Mouse (Mus musculus): ENCODE measurements around the gene Gtf3c2. TPM values are rescaled to one million over a fixed set of nuclear protein-coding genes. Genes with fewer than 3 reads are reported as not detected.
A peak's percentile ranks its signal among the peaks of the same experiment; 100 is the strongest.
"Not testable (repeated sequence)": the region's sequence is repeated elsewhere in the genome, so short reads cannot be mapped to it uniquely, and the experiment has no call there.

The Gtf3c2 gene
- polyA plus RNA-seq, 1 experiment from 2014 or later, result 47.5 TPM

DNA sequence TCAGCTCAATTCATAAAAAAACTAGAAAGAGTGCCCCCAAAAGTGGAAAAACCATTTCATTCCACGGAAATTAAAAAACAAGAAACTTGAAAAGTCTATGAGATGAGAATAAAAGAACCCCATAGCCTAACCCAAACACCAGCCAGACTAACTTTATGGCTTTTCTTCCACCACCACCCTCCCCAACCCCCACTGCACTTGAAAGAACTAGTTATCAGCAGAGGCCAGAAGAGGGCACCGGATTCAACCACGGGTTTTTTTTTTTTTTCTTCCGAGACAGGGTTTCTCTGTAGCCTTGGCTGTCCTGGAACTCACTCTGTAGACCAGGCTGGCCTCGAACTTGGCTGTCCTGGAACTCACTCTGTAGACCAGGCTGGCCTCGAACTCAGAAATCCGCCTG lies 38.4 kb upstream of the Gtf3c2 start:
- H3K27me3 ChIP-seq (replicated peaks; ENCODE audit: control insufficient read depth, insufficient read depth, low read length), result no peaks in the 10 kb centered on the region
- DNase-seq (ENCODE audit: low spot score) (no peak), ATAC-seq (ENCODE audit: low read depth) (no peak)
- H3K27ac ChIP-seq (replicated peaks; ENCODE audit: low read depth, low read length), result no peak overlapping the region
- H3K4me3 ChIP-seq (ENCODE audit: low read depth, low read length), result no peak overlapping the region
- 69% methylated on average over 7 of the region's 7 CpGs for WGBS
- H3K36me3 ChIP-seq (ENCODE audit: control insufficient read depth, insufficient read depth, low read length), result no peaks in the 10 kb centered on the region
- H3K4me1 ChIP-seq (ENCODE audit: control insufficient read depth, insufficient read depth, low read length), result no peaks in the 10 kb centered on the region
- H3K4me2 ChIP-seq (ENCODE audit: low read depth, low read length), result peak overlapping the region; percentile 77; the same call in 1 of the 2 replicates
- no peak overlapping the region for H3K9ac ChIP-seq (ENCODE audit: low read depth, low read length)
- H3K9me3 ChIP-seq (ENCODE audit: control insufficient read depth, low read length), result no peaks in the 10 kb centered on the region

- not testable (repeated sequence) for H3K4me2 ChIP-seq (ENCODE audit: low read depth, low read length); H3K4me1 ChIP-seq (ENCODE audit: control insufficient read depth, insufficient read depth, low read length); H3K36me3 ChIP-seq (ENCODE audit: control insufficient read depth, insufficient read depth, low read length); H3K27ac ChIP-seq (replicated peaks; ENCODE audit: low read depth, low read length); H3K4me3 ChIP-seq (ENCODE audit: low read depth, low read length); H3K9ac ChIP-seq (ENCODE audit: low read depth, low read length); H3K9me3 ChIP-seq (ENCODE audit: control insufficient read depth, low read length); DNase-seq (ENCODE audit: low spot score); H3K27me3 ChIP-seq (replicated peaks; ENCODE audit: control insufficient read depth, insufficient read depth, low read length); ATAC-seq (ENCODE audit: low read depth)
- WGBS, result 91% methylated on average over 6 of the region's 6 CpGs
These were observed 36.6 kb upstream of the Gtf3c2 start for GRCm38 (mm10) chr5:31216554-31216953.

DNA sequence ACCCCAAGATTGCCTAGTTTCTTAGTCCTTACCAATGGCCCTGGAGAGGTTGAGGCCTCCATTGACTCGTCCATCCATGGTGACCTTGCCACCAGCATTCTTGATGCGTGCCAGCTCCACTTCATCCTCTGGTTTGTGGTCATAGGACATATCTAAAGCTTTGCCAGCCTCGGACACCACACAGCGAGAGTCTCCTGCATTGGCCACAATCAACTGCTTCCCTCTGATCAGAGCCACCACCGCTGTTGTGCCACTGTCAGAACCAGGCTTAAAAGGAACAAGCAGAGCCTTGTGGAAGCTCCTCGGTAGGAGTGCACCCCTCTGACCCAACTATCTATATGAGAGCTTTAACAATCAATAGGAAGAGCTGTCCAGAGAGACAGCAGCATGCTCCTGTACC lies 24.5 kb upstream of the Gtf3c2 start:
- Histone ChIP-seq H3K36me3 (ENCODE audit: control insufficient read depth, insufficient read depth, low read length) (peaks cover 65% of the 10 kb centered on the region), H3K4me1 (ENCODE audit: control insufficient read depth, insufficient read depth, low read length) (peaks cover 4% of the 10 kb centered on the region; the same call in 1 of the 2 replicates), H3K27me3 (replicated peaks; ENCODE audit: control insufficient read depth, insufficient read depth, low read length) (no peaks in the 10 kb centered on the region), H3K9ac (ENCODE audit: low read depth, low read length) (no peak overlapping the region), H3K4me2 (ENCODE audit: low read depth, low read length) (no peak overlapping the region), H3K4me3 (ENCODE audit: low read depth, low read length) (no peak overlapping the region), H3K27ac (replicated peaks; ENCODE audit: low read depth, low read length) (no peak overlapping the region), H3K9me3 (ENCODE audit: control insufficient read depth, low read length) (peaks cover 5% of the 10 kb centered on the region)
- 93% methylated on average over 6 of the region's 6 CpGs for WGBS
- no peak for DNase-seq (ENCODE audit: low spot score)
- no peak for ATAC-seq (ENCODE audit: low read depth)

DNA sequence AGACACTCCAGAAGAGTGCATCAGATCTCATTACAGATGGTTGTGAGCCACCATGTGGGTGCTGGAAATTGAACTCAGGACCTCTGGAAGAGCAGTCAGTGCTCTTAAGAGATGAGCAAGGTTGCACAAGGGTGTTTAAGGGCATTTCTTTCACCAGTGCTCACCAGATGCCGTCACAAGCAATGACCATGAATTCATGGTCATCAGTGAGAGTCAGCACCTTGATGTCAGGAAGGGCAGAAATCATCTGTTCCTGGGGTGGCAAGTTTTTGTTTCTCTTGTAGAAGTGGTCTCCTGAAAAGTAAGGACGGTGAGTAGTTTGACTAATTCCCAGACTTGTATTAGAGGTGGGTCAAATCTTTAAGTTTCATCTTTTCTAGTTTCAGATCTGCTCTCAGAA lies 23.9 kb upstream of the Gtf3c2 start:
- WGBS, result 84% methylated on average over 2 of the region's 2 CpGs
- no peak for ATAC-seq (ENCODE audit: low read depth)
- no peak overlapping the region for H3K9ac ChIP-seq (ENCODE audit: low read depth, low read length)

GRCm38 (mm10) chr5:31202933-31203332 lies 23.0 kb upstream of the Gtf3c2 start:
- WGBS, result 76% methylated on average over 7 of the region's 7 CpGs
- Histone ChIP-seq H3K9me3 (ENCODE audit: control insufficient read depth, low read length) (peaks cover 5% of the 10 kb centered on the region), H3K9ac (ENCODE audit: low read depth, low read length) (peak overlapping the region; percentile 63; the same call in 1 of the 2 replicates), H3K4me1 (ENCODE audit: control insufficient read depth, insufficient read depth, low read length) (peaks cover 4% of the 10 kb centered on the region; the same call in 1 of the 2 replicates), H3K27ac (replicated peaks; ENCODE audit: low read depth, low read length) (peak overlapping the region; percentile 80), H3K4me3 (ENCODE audit: low read depth, low read length) (peak overlapping the region; percentile 86), H3K27me3 (replicated peaks; ENCODE audit: control insufficient read depth, insufficient read depth, low read length) (no peaks in the 10 kb centered on the region), H3K36me3 (ENCODE audit: control insufficient read depth, insufficient read depth, low read length) (peaks cover 80% of the 10 kb centered on the region), H3K4me2 (ENCODE audit: low read depth, low read length) (peak overlapping the region; percentile 74)
- no peak for ATAC-seq (ENCODE audit: low read depth)
- DNase-seq (ENCODE audit: low spot score), result no peak

More for the DNA sequence above, 23.9 kb upstream of the Gtf3c2 start:
- Histone ChIP-seq H3K4me1 (ENCODE audit: control insufficient read depth, insufficient read depth, low read length) (peaks cover 4% of the 10 kb centered on the region; the same call in 1 of the 2 replicates), H3K4me3 (ENCODE audit: low read depth, low read length) (no peak overlapping the region), H3K27ac (replicated peaks; ENCODE audit: low read depth, low read length) (no peak overlapping the region), H3K9me3 (ENCODE audit: control insufficient read depth, low read length) (peaks cover 5% of the 10 kb centered on the region), H3K36me3 (ENCODE audit: control insufficient read depth, insufficient read depth, low read length) (peaks cover 70% of the 10 kb centered on the region), H3K4me2 (ENCODE audit: low read depth, low read length) (no peak overlapping the region), H3K27me3 (replicated peaks; ENCODE audit: control insufficient read depth, insufficient read depth, low read length) (no peaks in the 10 kb centered on the region)
- DNase-seq (ENCODE audit: low spot score), result no peak

DNA sequence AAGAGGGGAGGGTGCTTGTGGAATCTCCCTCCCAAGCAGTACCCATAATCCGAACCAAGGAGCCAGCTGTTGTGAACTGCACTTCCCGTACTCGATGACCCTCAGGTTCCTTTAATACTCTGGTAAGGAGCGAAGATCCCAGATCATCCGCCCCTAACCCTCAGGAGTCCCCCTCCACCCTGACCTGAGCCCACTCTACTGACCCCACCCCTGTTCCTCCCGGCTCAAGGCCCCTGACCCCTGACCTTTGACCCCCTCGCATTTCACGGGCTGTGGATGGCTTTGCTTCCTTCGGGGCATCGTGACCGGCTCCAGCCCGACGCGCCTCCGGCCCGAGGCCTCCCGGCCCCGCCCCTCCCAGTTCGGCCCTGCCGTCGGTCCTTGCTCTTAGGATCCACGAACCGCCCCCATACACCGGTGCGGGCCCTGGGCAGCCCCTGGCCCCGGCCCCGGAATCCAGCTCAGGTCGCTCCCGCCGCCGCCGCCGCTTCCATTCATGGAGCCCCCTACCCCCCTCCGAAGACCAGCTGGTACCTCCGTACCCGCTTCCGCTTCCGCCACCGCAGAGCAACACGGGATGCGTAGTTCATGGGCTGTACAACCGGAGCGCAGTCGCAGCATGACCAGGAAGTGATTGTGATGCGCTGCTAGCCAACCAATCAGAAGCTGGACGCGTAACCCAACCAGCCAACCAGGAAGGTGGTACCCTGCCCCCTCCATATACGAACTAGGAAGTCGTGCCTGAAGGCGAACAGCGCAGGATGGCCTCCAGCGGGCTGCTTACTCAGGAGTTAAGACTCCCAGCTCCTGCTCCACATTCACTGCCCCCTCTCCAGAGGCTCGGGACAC lies 22.0 kb upstream of the Gtf3c2 start, which contains the start of gene Zfp513:
TSS of gene Zfp513 (minus strand) at position 562 of the 849 bp plus-strand sequence.
- Histone ChIP-seq H3K4me3 (ENCODE audit: low read depth, low read length) (peak within 1 kb of the TSS; percentile 86), H3K4me2 (ENCODE audit: low read depth, low read length) (peak within 1 kb of the TSS; percentile 74), H3K36me3 (ENCODE audit: control insufficient read depth, insufficient read depth, low read length) (peaks cover 82% of the 10 kb centered on the region), H3K4me1 (ENCODE audit: control insufficient read depth, insufficient read depth, low read length) (peaks cover 4% of the 10 kb centered on the region; the same call in 1 of the 2 replicates), H3K27ac (replicated peaks; ENCODE audit: low read depth, low read length) (peak within 1 kb of the TSS; percentile 82), H3K27me3 (replicated peaks; ENCODE audit: control insufficient read depth, insufficient read depth, low read length) (no peaks in the 10 kb centered on the region), H3K9me3 (ENCODE audit: control insufficient read depth, low read length) (peaks cover 5% of the 10 kb centered on the region), H3K9ac (ENCODE audit: low read depth, low read length) (peak within 1 kb of the TSS; percentile 89)
- ATAC-seq (ENCODE audit: low read depth), result peak; percentile 98
- WGBS, result under 1% methylated on average over 36 of the region's 53 CpGs
- DNase-seq (ENCODE audit: low spot score), result peak; percentile 99

DNA sequence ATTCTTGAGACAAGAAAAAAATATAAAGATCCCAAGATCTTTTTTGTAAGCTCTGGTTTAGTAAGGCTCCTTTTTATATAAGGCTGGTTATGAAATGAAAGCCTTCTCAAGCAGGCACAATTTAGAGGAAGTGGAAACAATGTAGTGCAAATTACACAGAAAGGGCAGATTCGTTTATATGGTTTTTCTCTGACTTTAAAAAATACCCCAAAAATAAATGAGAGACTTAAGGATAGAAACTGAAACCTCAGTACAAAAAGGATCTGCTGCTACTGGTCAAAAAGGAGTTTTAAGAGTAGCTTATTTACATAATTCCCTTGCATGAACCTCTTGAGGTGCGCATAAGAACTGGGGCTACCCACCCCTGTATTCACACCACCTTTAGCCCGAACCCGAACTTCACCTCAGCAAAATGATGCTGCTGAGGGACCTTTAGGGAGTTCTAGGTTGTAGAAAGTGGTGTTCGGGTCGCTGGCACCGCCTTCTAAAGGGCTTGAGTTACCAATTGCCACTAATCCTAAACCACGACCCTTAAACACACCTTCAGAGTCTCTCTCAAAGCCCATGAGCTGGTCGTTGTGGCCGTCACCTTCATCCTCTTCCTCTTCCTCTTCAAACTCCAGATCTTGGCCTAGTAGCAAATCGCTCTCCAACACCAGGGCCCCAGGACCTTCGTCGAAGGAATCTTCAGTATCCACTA lies 21.2 kb upstream of the Gtf3c2 start:
- WGBS, result 17% methylated on average over 13 of the region's 13 CpGs
- DNase-seq (ENCODE audit: low spot score) (no peak), ATAC-seq (ENCODE audit: low read depth) (no peak)
- H3K27ac ChIP-seq (replicated peaks; ENCODE audit: low read depth, low read length), result peak overlapping the region; percentile 82
- H3K36me3 ChIP-seq (ENCODE audit: control insufficient read depth, insufficient read depth, low read length), result peaks cover 82% of the 10 kb centered on the region
- peak overlapping the region; percentile 89 for H3K9ac ChIP-seq (ENCODE audit: low read depth, low read length)
- no peaks in the 10 kb centered on the region for H3K27me3 ChIP-seq (replicated peaks; ENCODE audit: control insufficient read depth, insufficient read depth, low read length)
- H3K4me3 ChIP-seq (ENCODE audit: low read depth, low read length), result peak overlapping the region; percentile 86
- peaks cover 4% of the 10 kb centered on the region; the same call in 1 of the 2 replicates for H3K4me1 ChIP-seq (ENCODE audit: control insufficient read depth, insufficient read depth, low read length)
- peaks cover 5% of the 10 kb centered on the region for H3K9me3 ChIP-seq (ENCODE audit: control insufficient read depth, low read length)
- peak overlapping the region; percentile 74 for H3K4me2 ChIP-seq (ENCODE audit: low read depth, low read length)

- Histone ChIP-seq H3K27me3 (replicated peaks; ENCODE audit: control insufficient read depth, insufficient read depth, low read length) (no peaks in the 10 kb centered on the region), H3K36me3 (ENCODE audit: control insufficient read depth, insufficient read depth, low read length) (peaks cover 82% of the 10 kb centered on the region), H3K4me1 (ENCODE audit: control insufficient read depth, insufficient read depth, low read length) (peaks cover 4% of the 10 kb centered on the region; the same call in 1 of the 2 replicates), H3K4me3 (ENCODE audit: low read depth, low read length) (peak overlapping the region; percentile 86; the same call in 1 of the 2 replicates), H3K9ac (ENCODE audit: low read depth, low read length) (peak overlapping the region; percentile 89; the same call in 1 of the 2 replicates), H3K4me2 (ENCODE audit: low read depth, low read length) (peak overlapping the region; percentile 74; the same call in 1 of the 2 replicates), H3K9me3 (ENCODE audit: control insufficient read depth, low read length) (peaks cover 5% of the 10 kb centered on the region), H3K27ac (replicated peaks; ENCODE audit: low read depth, low read length) (no peak overlapping the region)
- ATAC-seq (ENCODE audit: low read depth) (no peak), DNase-seq (ENCODE audit: low spot score) (no peak)
- 85% methylated on average over 27 of the region's 27 CpGs for WGBS
These were observed 20.4 kb upstream of the Gtf3c2 start for GRCm38 (mm10) chr5:31200327-31200768.
